Mouse (Mus musculus): ENCODE measurements around the gene Fadd.

DNA sequence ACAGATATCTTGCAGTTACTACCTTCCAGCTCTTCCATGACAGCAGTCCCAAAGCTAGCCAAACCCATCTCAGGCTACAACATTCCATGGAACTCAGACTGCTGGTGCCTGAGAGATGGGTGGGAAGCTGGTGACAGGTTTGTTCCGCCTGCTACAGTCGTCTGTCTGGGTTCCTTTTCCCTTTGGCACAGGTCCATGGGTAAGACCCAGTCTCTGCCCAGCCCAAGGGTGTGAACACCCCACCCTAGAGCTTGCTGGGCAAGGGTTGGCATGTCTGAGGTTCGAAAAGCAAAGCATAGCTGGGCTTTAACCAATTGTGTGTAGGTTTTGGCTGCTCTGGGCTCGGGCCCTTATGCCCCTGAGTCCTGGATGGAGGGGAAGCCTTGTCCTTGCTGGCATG, 30.1 kb upstream of the Fadd start:
- TF ChIP-seq CTCF (IDR thresholded peaks at IDR 0.05; ENCODE audit: low read depth) (no peak), EP300 (IDR thresholded peaks at IDR 0.05; ENCODE audit: low read depth) (no peak)
